Mouse (Mus musculus): ENCODE measurements around the gene Zfp763. TPM values are rescaled to one million over a fixed set of nuclear protein-coding genes. Genes with fewer than 3 reads are reported as not detected.
"Not testable (repeated sequence)": the region's sequence is repeated elsewhere in the genome, so short reads cannot be mapped to it uniquely, and the experiment has no call there.

The Zfp763 gene
- polyA plus RNA-seq (2015; fragmentation: Nextera tagmentation; extraction: Ambion mirVana), result 28.6 and 31.3 TPM in 2 replicates

DNA sequence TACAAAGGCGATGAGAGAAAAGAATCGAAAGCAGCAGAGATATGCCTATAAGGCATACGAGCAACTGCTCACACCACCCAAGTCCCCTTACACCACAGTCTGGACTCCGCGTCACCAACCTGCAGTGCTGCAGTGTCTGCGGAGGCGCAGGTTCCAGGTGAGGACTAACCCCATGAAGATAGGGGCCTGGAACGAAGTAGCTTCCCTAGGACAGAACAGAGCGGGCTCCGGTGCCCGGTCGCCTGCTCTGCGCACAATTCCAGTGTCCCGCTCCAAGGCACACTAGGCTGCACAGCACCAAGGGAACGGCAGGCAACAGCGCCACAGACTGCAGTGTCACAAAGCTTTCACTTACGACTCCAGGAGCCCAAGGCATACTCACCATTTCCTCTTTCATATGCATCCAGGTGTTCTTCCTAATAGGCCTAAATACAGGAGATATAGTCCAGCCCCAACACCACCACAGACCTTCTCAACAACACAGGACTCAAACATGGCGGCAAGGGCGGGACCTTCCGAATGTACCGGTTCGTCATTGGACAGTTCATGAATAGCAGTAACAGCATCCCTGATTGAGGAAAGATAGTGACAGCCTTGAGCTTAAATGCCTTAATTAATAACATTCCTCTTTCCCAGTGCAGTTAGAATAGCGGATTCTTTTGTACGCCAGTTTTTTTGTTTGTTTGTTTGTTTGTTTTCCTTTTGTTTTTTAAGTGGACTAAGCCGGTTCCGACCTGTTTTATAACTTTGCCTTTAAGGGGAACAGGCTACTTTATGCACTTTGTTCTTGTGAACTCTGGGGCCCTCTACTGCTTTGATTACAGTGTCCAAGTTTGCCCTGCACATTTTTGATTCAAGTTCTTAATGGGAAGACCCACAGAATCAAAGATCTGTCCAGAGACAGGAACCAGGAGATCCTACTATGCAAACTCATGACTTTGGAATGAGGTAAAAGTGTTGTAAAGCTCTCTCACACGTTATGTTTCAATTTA lies at the start of gene Zfp763:
Gene Zfp763, minus strand, starts transcription at position 503 of the 992 bp plus-strand sequence.
- peak; percentile 99 for ATAC-seq
- no peaks in the 10 kb centered on the region for H3K9me3 ChIP-seq (replicated peaks; ENCODE audit: control insufficient read depth, low read length, poor library complexity, severe bottlenecking)
- peak within 1 kb of the TSS; percentile 79 for H3K4me3 ChIP-seq (ENCODE audit: low read depth, low read length)
- peak within 1 kb of the TSS; percentile 88 for H3K27ac ChIP-seq (ENCODE audit: low read length)
- H3K4me2 ChIP-seq (ENCODE audit: low read length), result peak within 1 kb of the TSS; percentile 74
- H3K27me3 ChIP-seq (ENCODE audit: control insufficient read depth, insufficient read depth, low read depth, low read length), result no peaks in the 10 kb centered on the region
- H3K36me3 ChIP-seq (ENCODE audit: control insufficient read depth, insufficient read depth, low read length), result no peaks in the 10 kb centered on the region
- H3K9ac ChIP-seq (ENCODE audit: low read depth, low read length), result peak within 1 kb of the TSS; percentile 85
- H3K4me1 ChIP-seq (ENCODE audit: control insufficient read depth, insufficient read depth, low read length), result peaks cover 8% of the 10 kb centered on the region
- 3% methylated on average over 27 of the region's 27 CpGs for WGBS

DNA sequence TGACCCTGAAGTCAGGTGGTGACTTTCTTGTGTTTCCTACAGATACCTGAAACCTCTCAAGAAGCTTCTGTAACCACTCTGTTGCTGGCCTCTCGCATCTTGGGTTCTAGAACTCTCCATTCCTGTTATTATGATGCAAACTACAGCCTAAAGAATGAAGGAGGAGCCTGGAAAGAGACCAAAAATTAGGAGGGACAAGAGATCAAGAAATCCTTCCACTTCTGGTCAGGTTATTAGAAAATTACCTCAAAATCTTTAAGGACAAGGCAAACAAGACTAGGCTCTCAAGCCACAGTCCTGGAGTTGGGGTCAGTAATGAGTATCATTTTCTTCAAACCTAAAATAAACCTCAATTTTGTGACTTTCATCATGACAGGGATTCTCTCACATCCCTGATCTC lies 34.8 kb upstream of the Zfp763 start, which contains the start of gene 4921501E09Rik:
Gene 4921501E09Rik, minus strand, starts transcription at position 101 of the 400 bp plus-strand sequence.
- Histone ChIP-seq H3K9ac (ENCODE audit: low read depth, low read length) (no peak within 1 kb of the TSS), H3K4me3 (ENCODE audit: low read depth, low read length) (no peak within 1 kb of the TSS), H3K27me3 (ENCODE audit: control insufficient read depth, insufficient read depth, low read depth, low read length) (no peaks in the 10 kb centered on the region), H3K4me1 (ENCODE audit: control insufficient read depth, insufficient read depth, low read length) (no peaks in the 10 kb centered on the region), H3K9me3 (replicated peaks; ENCODE audit: control insufficient read depth, low read length, poor library complexity, severe bottlenecking) (no peaks in the 10 kb centered on the region), H3K36me3 (ENCODE audit: control insufficient read depth, insufficient read depth, low read length) (no peaks in the 10 kb centered on the region), H3K4me2 (ENCODE audit: low read length) (no peak within 1 kb of the TSS), H3K27ac (ENCODE audit: low read length) (no peak within 1 kb of the TSS)
- 44% methylated on average over 1 of the region's 1 CpGs for WGBS
- ATAC-seq, result no peak

DNA sequence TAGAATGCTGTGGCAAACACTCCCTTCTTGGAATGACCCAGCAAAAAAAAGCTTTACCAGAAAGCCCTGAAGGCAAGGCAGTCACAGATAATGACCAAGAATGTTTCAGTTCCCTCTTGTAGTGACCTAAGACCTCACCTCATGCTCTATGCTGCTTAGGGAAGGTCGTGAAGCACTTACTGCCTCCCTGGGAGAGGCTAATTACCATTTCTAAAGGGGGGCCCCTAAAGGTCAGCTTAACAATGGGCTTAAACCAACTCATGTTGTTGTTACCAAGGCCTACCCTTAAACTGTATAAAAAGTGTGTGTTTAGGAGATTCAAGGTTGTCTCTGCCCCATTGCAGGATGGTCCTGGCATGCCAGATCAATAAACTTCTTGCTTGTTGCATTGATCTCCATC lies 29.8 kb upstream of the Zfp763 start:
- no peaks in the 10 kb centered on the region for H3K9me3 ChIP-seq (replicated peaks; ENCODE audit: control insufficient read depth, low read length, poor library complexity, severe bottlenecking)
- H3K4me1 ChIP-seq (ENCODE audit: control insufficient read depth, insufficient read depth, low read length), result no peaks in the 10 kb centered on the region
- no peak overlapping the region for H3K27ac ChIP-seq (ENCODE audit: low read length)
- no peak for ATAC-seq
- H3K4me3 ChIP-seq (ENCODE audit: low read depth, low read length), result no peak overlapping the region
- H3K9ac ChIP-seq (ENCODE audit: low read depth, low read length), result no peak overlapping the region
- WGBS, result 0% methylated on average over 1 of the region's 1 CpGs
- no peaks in the 10 kb centered on the region for H3K27me3 ChIP-seq (ENCODE audit: control insufficient read depth, insufficient read depth, low read depth, low read length)
- H3K36me3 ChIP-seq (ENCODE audit: control insufficient read depth, insufficient read depth, low read length), result no peaks in the 10 kb centered on the region
- no peak overlapping the region for H3K4me2 ChIP-seq (ENCODE audit: low read length)

DNA sequence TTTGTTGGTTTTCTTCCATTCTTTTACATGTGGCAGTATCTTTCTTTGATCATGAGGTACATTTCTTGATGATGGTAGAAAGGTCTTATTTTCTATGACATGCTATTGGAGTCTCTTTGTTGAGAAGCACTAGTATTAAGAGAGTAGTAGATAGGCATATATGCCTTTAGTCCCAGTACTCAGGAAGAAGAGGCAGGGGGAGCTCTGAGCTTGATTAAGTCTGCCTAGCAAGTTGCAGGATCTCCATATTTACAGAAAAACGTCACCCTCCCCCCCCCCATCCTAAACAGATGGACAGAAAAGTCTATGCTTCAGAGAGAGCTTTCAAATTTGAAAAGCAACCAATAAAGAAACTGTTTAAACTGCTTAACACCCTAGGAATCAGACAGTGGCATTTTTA lies 25.6 kb upstream of the Zfp763 start:
- Histone ChIP-seq H3K27ac (ENCODE audit: low read length) (no peak overlapping the region), H3K4me1 (ENCODE audit: control insufficient read depth, insufficient read depth, low read length) (no peaks in the 10 kb centered on the region), H3K27me3 (ENCODE audit: control insufficient read depth, insufficient read depth, low read depth, low read length) (no peaks in the 10 kb centered on the region), H3K36me3 (ENCODE audit: control insufficient read depth, insufficient read depth, low read length) (no peaks in the 10 kb centered on the region), H3K9me3 (replicated peaks; ENCODE audit: control insufficient read depth, low read length, poor library complexity, severe bottlenecking) (no peaks in the 10 kb centered on the region), H3K4me3 (ENCODE audit: low read depth, low read length) (no peak overlapping the region), H3K9ac (ENCODE audit: low read depth, low read length) (no peak overlapping the region), H3K4me2 (ENCODE audit: low read length) (no peak overlapping the region)
- no peak for ATAC-seq
- 13% methylated on average over 1 of the region's 1 CpGs for WGBS

DNA sequence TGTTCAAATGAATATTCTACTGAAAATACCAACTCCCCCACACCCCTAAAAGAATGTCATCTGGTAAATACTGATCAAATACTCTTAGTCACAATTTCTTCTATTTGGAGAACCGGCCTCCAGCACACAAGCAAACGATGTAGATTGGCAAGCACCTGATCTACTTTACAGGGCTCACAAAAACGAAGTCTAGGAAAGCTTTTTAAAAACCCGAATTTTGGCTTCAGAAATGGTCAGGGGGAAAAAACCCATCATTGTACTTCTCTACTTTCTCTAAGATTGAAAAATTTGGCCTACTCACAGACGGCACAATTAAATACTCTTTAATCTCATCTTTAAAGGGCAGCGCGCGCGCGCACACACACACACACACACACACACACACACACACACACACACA lies 826 bp downstream of the Zfp763 start:
- Histone ChIP-seq H3K4me1 (ENCODE audit: control insufficient read depth, insufficient read depth, low read length) (peaks cover 8% of the 10 kb centered on the region), H3K9ac (ENCODE audit: low read depth, low read length) (peak overlapping the region; percentile 85), H3K36me3 (ENCODE audit: control insufficient read depth, insufficient read depth, low read length) (no peaks in the 10 kb centered on the region), H3K27ac (ENCODE audit: low read length) (no peak overlapping the region), H3K4me3 (ENCODE audit: low read depth, low read length) (peak overlapping the region; percentile 79), H3K9me3 (replicated peaks; ENCODE audit: control insufficient read depth, low read length, poor library complexity, severe bottlenecking) (peaks cover 3% of the 10 kb centered on the region; the same call in 1 of the 2 replicates), H3K27me3 (ENCODE audit: control insufficient read depth, insufficient read depth, low read depth, low read length) (no peaks in the 10 kb centered on the region), H3K4me2 (ENCODE audit: low read length) (peak overlapping the region; percentile 74)
- ATAC-seq, result no peak
- WGBS, result 12% methylated on average over 10 of the region's 10 CpGs

DNA sequence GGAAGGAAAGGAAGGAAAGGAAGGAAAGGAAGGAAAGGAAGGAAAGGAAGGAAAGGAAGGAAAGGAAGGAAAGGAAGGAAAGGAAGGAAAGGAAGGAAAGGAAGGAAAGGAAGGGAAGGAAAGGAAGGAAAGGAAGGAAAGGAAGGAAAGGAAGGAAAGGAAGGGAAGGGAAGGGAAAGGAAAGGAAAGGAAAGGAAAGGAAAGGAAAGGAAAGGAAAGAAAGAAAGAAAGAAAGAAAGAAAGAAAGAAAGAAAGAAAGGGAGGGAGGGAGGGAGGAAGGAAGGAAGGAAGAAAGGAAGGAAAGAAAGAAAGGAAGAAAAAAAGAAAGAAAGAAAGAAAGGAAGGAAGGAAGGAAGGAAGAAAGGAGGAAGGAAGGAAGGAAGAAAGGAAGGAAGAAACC lies 12.8 kb downstream of the Zfp763 start:
- peaks cover 66% of the 10 kb centered on the region for H3K36me3 ChIP-seq (ENCODE audit: control insufficient read depth, insufficient read depth, low read length)
- not testable (repeated sequence) for H3K4me3 ChIP-seq (ENCODE audit: low read depth, low read length); H3K9ac ChIP-seq (ENCODE audit: low read depth, low read length); ATAC-seq; H3K4me1 ChIP-seq (ENCODE audit: control insufficient read depth, insufficient read depth, low read length); H3K27me3 ChIP-seq (ENCODE audit: control insufficient read depth, insufficient read depth, low read depth, low read length); H3K4me2 ChIP-seq (ENCODE audit: low read length); H3K27ac ChIP-seq (ENCODE audit: low read length)
- H3K9me3 ChIP-seq (replicated peaks; ENCODE audit: control insufficient read depth, low read length, poor library complexity, severe bottlenecking), result peaks cover 67% of the 10 kb centered on the region

DNA sequence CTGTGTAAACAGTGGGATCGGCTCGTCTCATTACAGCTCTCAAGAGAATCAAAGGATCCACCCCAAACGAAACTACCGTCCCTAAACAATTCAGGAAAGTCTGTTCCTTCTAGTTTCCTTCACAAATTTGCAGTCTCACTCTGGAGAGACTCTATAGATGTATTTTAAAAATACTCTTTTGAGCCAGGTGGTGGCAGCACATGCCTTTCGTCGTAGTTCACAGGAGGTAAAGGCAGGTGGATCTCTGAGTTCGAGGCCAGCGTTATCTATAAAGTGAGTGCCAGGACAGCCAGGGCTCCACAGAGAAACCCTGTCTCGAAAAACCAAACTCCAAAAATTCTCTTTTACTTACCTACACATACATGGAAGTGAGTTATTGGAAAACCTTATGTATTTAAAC lies 24.9 kb downstream of the Zfp763 start:
- no peak overlapping the region for H3K4me3 ChIP-seq (ENCODE audit: low read depth, low read length)
- H3K36me3 ChIP-seq (ENCODE audit: control insufficient read depth, insufficient read depth, low read length), result peaks cover 25% of the 10 kb centered on the region
- peaks cover 10% of the 10 kb centered on the region; the same call in 1 of the 2 replicates for H3K9me3 ChIP-seq (replicated peaks; ENCODE audit: control insufficient read depth, low read length, poor library complexity, severe bottlenecking)
- H3K9ac ChIP-seq (ENCODE audit: low read depth, low read length), result no peak overlapping the region
- 54% methylated on average over 9 of the region's 9 CpGs for WGBS
- H3K4me2 ChIP-seq (ENCODE audit: low read length), result no peak overlapping the region
- H3K27me3 ChIP-seq (ENCODE audit: control insufficient read depth, insufficient read depth, low read depth, low read length), result no peaks in the 10 kb centered on the region
- no peaks in the 10 kb centered on the region for H3K4me1 ChIP-seq (ENCODE audit: control insufficient read depth, insufficient read depth, low read length)
- no peak overlapping the region for H3K27ac ChIP-seq (ENCODE audit: low read length)
- ATAC-seq, result no peak

DNA sequence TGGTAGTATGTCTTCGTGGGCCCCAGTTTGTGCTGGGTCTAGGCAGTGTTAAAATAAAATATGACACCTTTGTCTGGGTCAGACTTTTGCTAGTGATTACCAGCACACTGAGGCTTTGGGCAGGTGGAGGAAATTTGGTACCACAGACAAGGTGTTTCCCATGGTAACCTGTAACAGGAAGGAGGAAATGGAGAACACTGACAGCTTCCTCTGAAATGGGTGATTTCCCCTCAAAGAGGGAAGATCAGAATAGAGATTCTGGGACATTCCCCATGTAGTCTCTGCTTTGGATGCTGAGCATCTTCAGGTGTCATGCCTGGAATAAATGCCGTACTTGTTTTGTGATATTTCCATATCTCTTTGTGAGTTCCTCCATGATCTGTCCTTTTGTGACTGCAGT lies 34.7 kb downstream of the Zfp763 start:
- Histone ChIP-seq H3K9me3 (replicated peaks; ENCODE audit: control insufficient read depth, low read length, poor library complexity, severe bottlenecking) (peaks cover 18% of the 10 kb centered on the region), H3K27me3 (ENCODE audit: control insufficient read depth, insufficient read depth, low read depth, low read length) (no peaks in the 10 kb centered on the region), H3K4me2 (ENCODE audit: low read length) (no peak overlapping the region), H3K4me1 (ENCODE audit: control insufficient read depth, insufficient read depth, low read length) (peaks cover 7% of the 10 kb centered on the region), H3K27ac (ENCODE audit: low read length) (no peak overlapping the region), H3K4me3 (ENCODE audit: low read depth, low read length) (no peak overlapping the region), H3K36me3 (ENCODE audit: control insufficient read depth, insufficient read depth, low read length) (peaks cover 40% of the 10 kb centered on the region), H3K9ac (ENCODE audit: low read depth, low read length) (no peak overlapping the region)
- no peak for ATAC-seq
- WGBS, result 92% methylated on average over 2 of the region's 2 CpGs

All from midbrain, embryonic 16.5 days (tissue).